Mouse (Mus musculus) stomach, postnatal 0 days (tissue): Measurements from ENCODE around the gene Tnfrsf4.

ENCODE experiments used
- CTCF ChIP-seq: IDR thresholded peaks from 2 replicates; pipeline ENCODE4 v1.5.1; 2016; ENCODE audit warnings: antibody characterized with exemption, low read depth, mild to moderate bottlenecking, moderate library complexity
- EP300 ChIP-seq: optimal IDR thresholded peaks from 2 replicates; pipeline ENCODE3; 2016; ENCODE audit warnings: antibody characterized with exemption

DNA sequence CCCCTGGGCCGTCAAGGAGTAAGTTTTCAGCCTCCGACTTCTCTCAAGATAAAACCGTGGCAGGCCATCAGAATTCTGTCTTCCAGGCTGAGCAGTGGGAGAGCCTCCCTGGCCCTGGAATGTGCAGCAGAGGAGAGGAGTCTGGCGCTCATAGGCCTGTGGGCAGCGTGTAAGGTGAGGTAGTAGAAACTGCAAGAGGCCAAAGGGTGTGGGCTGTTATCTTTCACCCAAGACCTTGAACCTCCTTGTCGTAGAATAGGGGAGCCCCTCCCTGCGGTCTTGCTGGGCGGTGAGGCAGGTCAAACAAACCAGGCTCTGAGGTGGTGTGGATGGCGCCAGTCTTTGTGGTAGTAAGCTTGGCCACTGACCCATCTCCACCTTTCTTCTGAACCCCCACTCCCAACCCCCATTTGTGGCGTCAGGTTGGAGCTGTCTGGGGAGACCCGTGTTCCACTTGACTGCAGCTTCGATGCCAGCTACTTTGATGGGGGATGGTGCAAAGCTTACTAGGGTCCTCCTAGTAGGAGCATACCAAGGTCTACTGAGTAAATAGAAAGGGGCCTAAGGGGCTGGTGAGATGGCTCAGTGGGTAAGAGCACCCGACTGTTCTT lies 44.5 kb upstream of the Tnfrsf4 start:
- TF ChIP-seq CTCF (no peak), EP300 (no peak)
